Mouse (Mus musculus) liver, adult 2 months (tissue): ENCODE data around the gene Cacna1a.

Experiments
- CTCF ChIP-seq: fragments of 200-500 bp; IDR thresholded peaks from 2 replicates; pipeline ENCODE4 v1.5.1; 2011; ENCODE audit warnings: low read depth, low read length, control low read depth
- POLR2A ChIP-seq: fragments of 200-500 bp; IDR thresholded peaks from 2 replicates; pipeline ENCODE4 v1.6.1; 2011; ENCODE audit warnings: low read length, control low read depth; ENCODE audit not compliant: insufficient read depth; ENCODE audit errors: extremely low read depth

GRCm38 (mm10) chr8:84655336-84656190, 267.3 kb downstream of the Cacna1a start:
- TF ChIP-seq CTCF = no peak
- TF ChIP-seq POLR2A = no peak
